Mouse (Mus musculus) central nervous system, embryonic 18 days (tissue): ENCODE results near the gene Sycn. TPM values are rescaled to one million over a fixed set of nuclear protein-coding genes. Genes with fewer than 3 reads are reported as not detected.

ENCODE experiments used
- polyA plus RNA-seq: library from polyadenylated mRNA; depleted of rRNA; stranded (reverse); fragments of >200 nt; gene quantifications from 2 replicates; pipeline ENCODE4 v1.2.3, GENCODE M21; 2012; rRNA removed

The Sycn gene
- not detected in 2 replicates for polyA plus RNA-seq

GRCm38 (mm10) chr7:28540526-28540925 lies at the start of gene Sycn:
Gene Sycn (plus strand): TSS chr7:28540885.

GRCm38 (mm10) chr7:28510405-28510974 lies 30.2 kb upstream of the Sycn start, which contains the start of gene Ifnl2:
Gene Ifnl2 (minus strand): TSS chr7:28510455.

DNA sequence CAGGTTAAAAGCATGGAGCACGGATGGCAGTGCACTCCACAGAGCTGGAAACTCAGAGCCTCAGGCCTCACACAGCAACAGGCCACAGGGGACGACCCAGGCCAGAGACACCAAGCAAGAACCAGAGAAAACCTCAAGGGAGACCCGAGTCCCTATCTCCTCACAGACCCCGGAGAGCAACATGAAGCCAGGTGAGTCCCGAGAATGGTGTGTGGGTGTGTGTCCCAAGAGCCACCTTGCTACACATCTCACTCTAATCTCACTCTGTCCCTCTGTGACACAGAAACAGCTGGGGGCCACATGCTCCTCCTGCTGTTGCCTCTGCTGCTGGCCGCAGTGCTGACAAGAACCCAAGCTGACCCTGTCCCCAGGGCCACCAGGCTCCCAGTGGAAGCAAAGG lies 18.1 kb upstream of the Sycn start, which contains the start of gene Ifnl3:
Gene Ifnl3 (plus strand): TSS at position 301 of the 400 bp plus-strand sequence.

DNA sequence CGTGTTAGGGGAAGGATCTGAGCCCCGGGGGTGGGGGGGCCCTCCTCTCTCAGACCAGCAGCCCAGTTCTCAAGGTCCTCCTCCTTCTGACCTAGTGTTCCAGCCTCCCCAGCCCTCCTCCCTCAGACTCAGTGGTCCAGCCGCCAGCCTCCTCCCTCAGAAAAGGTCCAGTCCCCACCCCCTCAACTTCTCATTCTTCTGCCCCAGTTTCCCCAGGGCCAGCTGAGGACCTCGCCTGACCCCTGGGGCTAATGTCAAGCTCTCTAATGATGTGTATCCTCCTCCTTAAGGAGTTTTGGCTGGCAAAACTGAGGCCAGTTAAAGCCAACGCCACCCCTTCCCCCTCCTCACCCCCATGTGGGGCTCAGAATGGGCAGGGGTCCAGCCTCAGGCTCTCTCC lies 6.5 kb downstream of the Sycn start, which contains the start of gene Nccrp1:
Gene Nccrp1 (minus strand): TSS at position 101 of the 400 bp plus-strand sequence.

Other genes with a start within 250 kb of the Sycn start
- gene Selenov, start 249.7 kb upstream of the Sycn start, polyA plus RNA-seq, result 1.9 and 2.3 TPM in 2 replicates
- gene Dll3, start 238.6 kb upstream of the Sycn start, polyA plus RNA-seq, result 13.5 and 13.6 TPM in 2 replicates
- 87.3 and 91.7 TPM in 2 replicates for gene Timm50, start 228.8 kb upstream of the Sycn start, polyA plus RNA-seq
- gene Supt5, start 202.1 kb upstream of the Sycn start, polyA plus RNA-seq, result 98.1 and 101 TPM in 2 replicates
- gene Rps16, start 190.2 kb upstream of the Sycn start, polyA plus RNA-seq, result 1,114 and 1,140 TPM in 2 replicates
- 13.5 and 19.5 TPM in 2 replicates for gene Plekhg2, start 168.3 kb upstream of the Sycn start, polyA plus RNA-seq
- gene Zfp36, start 160.6 kb upstream of the Sycn start, polyA plus RNA-seq, result 2.6 and 4.6 TPM in 2 replicates
- gene Med29, start 148.2 kb upstream of the Sycn start, polyA plus RNA-seq, result 43.0 and 44.9 TPM in 2 replicates
- 104 and 110 TPM in 2 replicates for gene Paf1, start 147.9 kb upstream of the Sycn start, polyA plus RNA-seq
- gene Gmfg, start 103.4 kb upstream of the Sycn start, polyA plus RNA-seq, result 2.9 TPM in 2 replicates
- 58.8 and 65.9 TPM in 2 replicates for gene Lrfn1, start 88.9 kb upstream of the Sycn start, polyA plus RNA-seq
- not detected in 2 replicates for gene Ifnl2, start 30.4 kb upstream of the Sycn start, polyA plus RNA-seq
- not detected in 2 replicates for gene Ifnl3, start 18.0 kb upstream of the Sycn start, polyA plus RNA-seq
- gene Nccrp1, start 6.4 kb downstream of the Sycn start, polyA plus RNA-seq, result 0.20 and 3.1 TPM in 2 replicates
- 53.4 and 61.8 TPM in 2 replicates for gene Samd4b, start 57.3 kb downstream of the Sycn start, polyA plus RNA-seq
- gene Pak4, start 57.3 kb downstream of the Sycn start, polyA plus RNA-seq, result 11.0 and 12.7 TPM in 2 replicates
- gene Acp7, start 90.4 kb downstream of the Sycn start, polyA plus RNA-seq, result 0.22 and 0.92 TPM in 2 replicates
- gene Fbxo27, start 152.0 kb downstream of the Sycn start, polyA plus RNA-seq, result 31.4 and 33.2 TPM in 2 replicates
- 4.1 and 4.6 TPM in 2 replicates for gene Fbxo17, start 175.9 kb downstream of the Sycn start, polyA plus RNA-seq
- gene Mrps12, start 200.9 kb downstream of the Sycn start, polyA plus RNA-seq, result 71.4 and 74.9 TPM in 2 replicates
- gene Sars2, start 201.1 kb downstream of the Sycn start, polyA plus RNA-seq, result 15.9 and 16.3 TPM in 2 replicates
- 0.39 and 0.56 TPM in 2 replicates for gene Ccer2, start 215.3 kb downstream of the Sycn start, polyA plus RNA-seq
- 128 and 133 TPM in 2 replicates for gene Sirt2, start 225.8 kb downstream of the Sycn start, polyA plus RNA-seq
- gene Nfkbib, start 226.6 kb downstream of the Sycn start, polyA plus RNA-seq, result 26.6 and 29.6 TPM in 2 replicates
- gene Rinl, start 248.1 kb downstream of the Sycn start, polyA plus RNA-seq, result 0.55 and 0.62 TPM in 2 replicates